Mouse (Mus musculus): ENCODE data around the gene Ppp2r5c. TPM values are rescaled to one million over a fixed set of nuclear protein-coding genes. Genes with fewer than 3 reads are reported as not detected.
A peak's percentile ranks its signal among the peaks of the same experiment; 100 is the strongest.

Ppp2r5c gene
- polyA plus RNA-seq, 1 experiment from 2014 or later, result 138 TPM

DNA sequence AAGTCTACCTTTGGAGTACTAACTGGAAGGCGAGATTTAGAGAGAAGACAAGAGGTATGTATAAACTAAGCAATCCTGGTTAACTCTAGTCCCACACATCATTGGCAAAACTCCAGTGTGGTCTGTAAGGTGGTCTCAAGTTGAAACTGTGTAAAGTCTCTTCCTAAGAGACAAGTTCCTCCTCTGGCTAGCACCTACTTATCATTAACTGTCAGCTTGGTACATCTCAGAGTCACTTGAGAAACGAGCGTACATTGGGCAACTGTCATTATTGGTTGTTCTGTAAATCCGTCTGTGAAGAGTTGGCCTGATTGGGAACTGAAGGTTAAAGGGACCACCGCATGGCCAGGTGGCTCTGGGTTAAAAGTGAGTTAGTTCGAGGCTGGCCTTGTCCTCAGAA is 141.7 kb downstream of the Ppp2r5c start:
- Histone ChIP-seq H3K4me2 (ENCODE audit: low read length) (no peak overlapping the region), H3K36me3 (ENCODE audit: control insufficient read depth, insufficient read depth, low read length) (0 out of 2 replicates have a peak, but pooled peaks cover 2% of the 10 kb centered on the region), H3K27me3 (ENCODE audit: control insufficient read depth, insufficient read depth, low read length) (no peaks in the 10 kb centered on the region), H3K4me1 (ENCODE audit: control insufficient read depth in 2 of 2, insufficient read depth in 2 of 2, low read length in 2 of 2) (peaks cover 0 to 15% of the 10 kb centered on the region in 2 experiments; a peak in 2 of 4 replicates), H3K4me3 (ENCODE audit: control insufficient read depth in 1 of 2, insufficient read depth in 1 of 2, low read depth in 1 of 2, low read length in 2 of 2) (no peak overlapping the region), H3K9ac (ENCODE audit: low read length) (no peak overlapping the region), H3K9me3 (ENCODE audit: control insufficient read depth, low read length) (no peaks in the 10 kb centered on the region), H3K27ac (replicated peaks in 1 of 2; ENCODE audit: control insufficient read depth in 1 of 2, insufficient read depth in 1 of 2, low read depth in 2 of 2, low read length in 2 of 2) (no peak overlapping the region)
- ATAC-seq (ENCODE audit: insufficient number of reproducible peaks, insufficient read depth, low FRiP score, low read depth), result no peak
- WGBS, result 66% methylated on average over 6 of the region's 6 CpGs

DNA sequence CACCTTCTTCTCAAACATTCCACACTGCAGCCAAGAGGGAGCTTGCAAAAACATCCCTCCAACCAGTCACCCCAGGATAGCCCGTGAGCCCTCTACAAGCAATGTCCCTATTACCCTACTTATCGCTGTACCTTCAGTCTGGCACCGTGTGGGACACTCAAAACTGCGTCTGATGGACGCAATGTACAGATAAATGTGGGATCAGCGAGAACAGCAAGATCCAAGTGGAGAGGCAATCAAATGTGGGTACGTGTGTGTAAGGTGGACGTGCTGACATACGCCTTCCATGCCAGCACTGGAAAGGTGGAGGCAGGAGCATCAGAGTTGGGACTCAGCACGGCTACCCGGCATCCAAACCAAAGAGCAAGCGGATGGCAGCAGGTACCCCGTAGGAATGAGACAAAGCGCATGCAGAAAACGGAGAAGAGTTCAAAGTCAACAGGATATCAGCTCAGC is 143.9 kb downstream of the Ppp2r5c start:
- Histone ChIP-seq H3K27me3 (ENCODE audit: control insufficient read depth, insufficient read depth, low read length) (no peaks in the 10 kb centered on the region), H3K9me3 (ENCODE audit: control insufficient read depth, low read length) (no peaks in the 10 kb centered on the region), H3K36me3 (ENCODE audit: control insufficient read depth, insufficient read depth, low read length) (0 out of 2 replicates have a peak, but pooled peaks cover 2% of the 10 kb centered on the region), H3K4me1 (ENCODE audit: control insufficient read depth in 2 of 2, insufficient read depth in 2 of 2, low read length in 2 of 2) (peaks cover 0 to 15% of the 10 kb centered on the region in 2 experiments; a peak in 2 of 4 replicates), H3K4me3 (ENCODE audit: control insufficient read depth in 1 of 2, insufficient read depth in 1 of 2, low read depth in 1 of 2, low read length in 2 of 2) (peak overlapping the region; percentile 72 to 79), H3K9ac (ENCODE audit: low read length) (peak overlapping the region; percentile 90), H3K27ac (replicated peaks in 1 of 2; ENCODE audit: control insufficient read depth in 1 of 2, insufficient read depth in 1 of 2, low read depth in 2 of 2, low read length in 2 of 2) (peak overlapping the region; percentile 91 to 94), H3K4me2 (ENCODE audit: low read length) (peak overlapping the region; percentile 97)
- no peak for ATAC-seq (ENCODE audit: insufficient number of reproducible peaks, insufficient read depth, low FRiP score, low read depth)
- under 1% methylated on average over 15 of the region's 15 CpGs for WGBS

DNA sequence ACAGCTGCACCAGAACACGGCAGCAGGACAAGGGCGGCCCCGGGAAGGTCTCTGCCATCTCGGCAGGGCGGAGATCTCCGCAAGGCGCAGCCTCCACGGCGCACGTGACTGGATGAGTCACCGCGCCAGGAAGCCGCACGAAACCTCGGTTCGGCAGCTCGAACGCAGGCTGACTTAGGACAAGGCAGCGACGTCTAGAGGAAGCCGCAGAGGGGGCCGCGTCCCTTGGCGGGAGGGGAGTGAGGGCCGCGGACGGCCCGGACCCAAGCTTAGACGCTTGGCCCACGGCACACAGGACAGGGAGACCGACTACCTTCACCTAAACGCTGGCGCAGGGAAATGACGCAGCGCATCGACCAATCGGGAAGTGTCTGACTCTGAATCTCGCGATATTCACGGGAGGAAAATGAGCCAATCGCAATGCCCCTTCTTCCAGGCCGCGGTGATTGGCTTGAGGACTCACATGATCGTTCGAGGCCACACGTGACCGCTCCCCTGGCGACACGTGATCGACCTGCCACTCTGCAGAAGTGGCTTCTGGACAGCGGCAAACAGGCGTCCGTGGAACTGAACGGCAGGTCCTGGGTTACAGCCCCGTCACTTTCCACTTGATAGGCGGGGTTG is 144.5 kb downstream of the Ppp2r5c start:
- no peaks in the 10 kb centered on the region for H3K9me3 ChIP-seq (ENCODE audit: control insufficient read depth, low read length)
- no peaks in the 10 kb centered on the region for H3K27me3 ChIP-seq (ENCODE audit: control insufficient read depth, insufficient read depth, low read length)
- H3K27ac ChIP-seq (replicated peaks in 1 of 2; ENCODE audit: control insufficient read depth in 1 of 2, insufficient read depth in 1 of 2, low read depth in 2 of 2, low read length in 2 of 2), result peak overlapping the region; percentile 91 to 94
- peak overlapping the region; percentile 90 for H3K9ac ChIP-seq (ENCODE audit: low read length)
- H3K4me1 ChIP-seq (ENCODE audit: control insufficient read depth in 2 of 2, insufficient read depth in 2 of 2, low read length in 2 of 2), result peaks cover 0 to 15% of the 10 kb centered on the region in 2 experiments; a peak in 2 of 4 replicates
- ATAC-seq (ENCODE audit: insufficient number of reproducible peaks, insufficient read depth, low FRiP score, low read depth), result peak; percentile 94
- peak overlapping the region; percentile 97 for H3K4me2 ChIP-seq (ENCODE audit: low read length)
- H3K4me3 ChIP-seq (ENCODE audit: control insufficient read depth in 1 of 2, insufficient read depth in 1 of 2, low read depth in 1 of 2, low read length in 2 of 2), result peak overlapping the region; percentile 72 to 79
- WGBS, result under 1% methylated on average over 56 of the region's 56 CpGs
- 0 out of 2 replicates have a peak, but pooled peaks cover 2% of the 10 kb centered on the region for H3K36me3 ChIP-seq (ENCODE audit: control insufficient read depth, insufficient read depth, low read length)

DNA sequence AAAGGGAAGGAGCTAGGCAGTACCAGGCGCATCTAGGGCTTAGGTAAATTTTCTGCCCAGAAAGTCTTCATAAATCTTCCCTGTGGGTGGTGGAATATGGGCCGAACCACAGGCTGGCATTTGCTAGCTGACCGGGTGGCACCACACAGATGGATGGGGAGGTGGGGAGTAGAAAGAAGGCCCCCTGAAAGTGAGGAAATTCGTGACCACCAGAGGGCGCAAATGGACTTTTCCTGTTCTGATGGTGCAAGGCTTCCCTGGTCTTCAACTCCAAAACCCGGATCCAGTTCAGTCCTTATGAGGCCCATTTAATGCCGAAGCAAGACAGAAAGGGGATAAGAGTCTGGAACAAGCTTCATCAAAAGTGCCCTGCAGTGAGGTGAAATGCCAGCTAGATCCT is 151.6 kb downstream of the Ppp2r5c start:
- H3K9ac ChIP-seq (ENCODE audit: low read length), result no peak overlapping the region
- 0 out of 2 replicates have a peak, but pooled peaks cover 10% of the 10 kb centered on the region for H3K27me3 ChIP-seq (ENCODE audit: control insufficient read depth, insufficient read depth, low read length)
- no peak for ATAC-seq (ENCODE audit: insufficient number of reproducible peaks, insufficient read depth, low FRiP score, low read depth)
- no peak overlapping the region for H3K27ac ChIP-seq (replicated peaks in 1 of 2; ENCODE audit: control insufficient read depth in 1 of 2, insufficient read depth in 1 of 2, low read depth in 2 of 2, low read length in 2 of 2)
- no peaks in the 10 kb centered on the region for H3K36me3 ChIP-seq (ENCODE audit: control insufficient read depth, insufficient read depth, low read length)
- no peak overlapping the region for H3K4me3 ChIP-seq (ENCODE audit: control insufficient read depth in 1 of 2, insufficient read depth in 1 of 2, low read depth in 1 of 2, low read length in 2 of 2)
- H3K4me2 ChIP-seq (ENCODE audit: low read length), result no peak overlapping the region
- 8% methylated on average over 7 of the region's 7 CpGs for WGBS
- H3K4me1 ChIP-seq (ENCODE audit: control insufficient read depth in 2 of 2, insufficient read depth in 2 of 2, low read length in 2 of 2), result peaks cover 0 to 12% of the 10 kb centered on the region in 2 experiments; a peak in 2 of 4 replicates
- no peaks in the 10 kb centered on the region for H3K9me3 ChIP-seq (ENCODE audit: control insufficient read depth, low read length)

DNA sequence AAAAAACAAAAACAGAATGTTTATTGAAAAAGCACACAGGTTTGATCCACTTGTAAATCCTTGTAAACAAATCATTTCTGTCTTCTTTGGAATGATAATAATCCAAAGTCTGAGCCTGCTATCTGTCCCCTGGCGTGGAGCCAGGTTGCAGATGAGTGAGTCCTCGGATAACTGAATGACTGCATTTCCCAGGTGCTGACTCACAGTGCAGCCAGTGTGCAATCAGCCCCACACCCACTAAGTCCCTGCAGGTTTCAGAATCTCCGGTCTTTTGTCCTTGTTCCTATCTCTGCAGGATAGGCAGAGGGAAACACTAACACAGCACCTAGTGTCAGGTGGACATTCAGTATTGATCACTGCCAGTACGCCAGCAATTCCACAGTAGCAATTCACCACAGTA is 152.9 kb downstream of the Ppp2r5c start:
- no peak for ATAC-seq (ENCODE audit: insufficient number of reproducible peaks, insufficient read depth, low FRiP score, low read depth)
- Histone ChIP-seq H3K4me3 (ENCODE audit: control insufficient read depth in 1 of 2, insufficient read depth in 1 of 2, low read depth in 1 of 2, low read length in 2 of 2) (no peak overlapping the region), H3K27me3 (ENCODE audit: control insufficient read depth, insufficient read depth, low read length) (0 out of 2 replicates have a peak, but pooled peaks cover 10% of the 10 kb centered on the region), H3K36me3 (ENCODE audit: control insufficient read depth, insufficient read depth, low read length) (no peaks in the 10 kb centered on the region), H3K27ac (replicated peaks in 1 of 2; ENCODE audit: control insufficient read depth in 1 of 2, insufficient read depth in 1 of 2, low read depth in 2 of 2, low read length in 2 of 2) (no peak overlapping the region), H3K4me1 (ENCODE audit: control insufficient read depth in 2 of 2, insufficient read depth in 2 of 2, low read length in 2 of 2) (peaks cover 0 to 17% of the 10 kb centered on the region in 2 experiments; a peak in 2 of 4 replicates), H3K9me3 (ENCODE audit: control insufficient read depth, low read length) (no peaks in the 10 kb centered on the region), H3K4me2 (ENCODE audit: low read length) (no peak overlapping the region), H3K9ac (ENCODE audit: low read length) (peak overlapping the region; percentile 25; the same call in 1 of the 2 replicates)
- WGBS, result 48% methylated on average over 4 of the region's 4 CpGs

DNA sequence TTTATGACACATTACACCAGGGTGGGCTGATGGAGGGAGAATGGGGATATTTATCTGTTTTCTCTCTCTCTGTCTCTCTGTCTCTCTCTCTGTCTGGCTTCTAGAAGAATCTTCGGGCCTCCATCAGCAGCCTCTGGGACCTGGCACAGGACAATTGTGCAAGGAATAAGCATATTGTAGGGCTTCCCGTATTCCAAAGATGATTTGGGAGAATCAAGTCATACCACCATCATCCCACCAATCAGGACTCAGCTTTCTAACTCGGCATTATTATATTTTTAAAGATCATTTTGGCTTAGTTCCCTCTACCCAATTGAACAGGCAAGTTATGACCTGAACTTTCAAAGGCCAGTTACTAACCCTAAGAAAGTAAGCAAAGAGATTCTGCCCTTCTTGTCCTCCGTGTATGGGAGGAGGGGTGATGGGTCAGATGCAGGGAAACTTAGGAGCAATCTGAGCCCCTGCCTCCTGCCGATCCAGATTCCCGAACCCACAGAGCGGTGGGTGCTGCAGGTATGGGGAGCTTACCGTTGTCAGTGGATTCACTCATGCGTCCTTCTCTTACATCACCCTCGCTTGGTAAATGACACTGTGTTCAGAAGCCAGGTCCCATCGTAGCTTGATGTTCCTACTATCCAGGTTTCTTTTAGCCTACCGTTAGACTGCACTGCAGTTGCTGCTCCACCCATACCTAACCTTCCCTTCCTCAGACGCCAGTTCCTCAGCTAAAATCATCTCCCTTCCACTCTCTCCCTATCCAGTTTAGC is 153.5 kb downstream of the Ppp2r5c start:
- Histone ChIP-seq H3K4me1 (ENCODE audit: control insufficient read depth in 2 of 2, insufficient read depth in 2 of 2, low read length in 2 of 2) (peaks cover 0 to 17% of the 10 kb centered on the region in 2 experiments; a peak in 2 of 4 replicates), H3K36me3 (ENCODE audit: control insufficient read depth, insufficient read depth, low read length) (no peaks in the 10 kb centered on the region), H3K9ac (ENCODE audit: low read length) (peak overlapping the region; percentile 99; the same call in 1 of the 2 replicates), H3K4me3 (ENCODE audit: control insufficient read depth in 1 of 2, insufficient read depth in 1 of 2, low read depth in 1 of 2, low read length in 2 of 2) (peak overlapping the region; percentile 21 to 97; a peak in 3 of 4 replicates), H3K27ac (replicated peaks in 1 of 2; ENCODE audit: control insufficient read depth in 1 of 2, insufficient read depth in 1 of 2, low read depth in 2 of 2, low read length in 2 of 2) (no peak overlapping the region), H3K9me3 (ENCODE audit: control insufficient read depth, low read length) (no peaks in the 10 kb centered on the region), H3K4me2 (ENCODE audit: low read length) (peak overlapping the region; percentile 96), H3K27me3 (ENCODE audit: control insufficient read depth, insufficient read depth, low read length) (0 out of 2 replicates have a peak, but pooled peaks cover 10% of the 10 kb centered on the region)
- WGBS, result 47% methylated on average over 13 of the region's 13 CpGs
- ATAC-seq (ENCODE audit: insufficient number of reproducible peaks, insufficient read depth, low FRiP score, low read depth), result no peak

Measured in heart, embryonic 14.5 days (tissue).